Mouse (Mus musculus): Measurements from ENCODE around the gene Gpr83. TPM values are rescaled to one million over a fixed set of nuclear protein-coding genes. Genes with fewer than 3 reads are reported as not detected.
"Not testable (repeated sequence)": the region's sequence is repeated elsewhere in the genome, so short reads cannot be mapped to it uniquely, and the experiment has no call there.

The Gpr83 gene
- polyA plus RNA-seq, 1 experiment, result 4.6 TPM

- 77% methylated on average over 5 of the region's 5 CpGs for WGBS
- H3K27ac ChIP-seq (ENCODE audit: insufficient read depth, low read length), result no peak overlapping the region
- H3K36me3 ChIP-seq (ENCODE audit: control insufficient read depth, insufficient read depth, low read length), result no peaks in the 10 kb centered on the region
- no peaks in the 10 kb centered on the region for H3K27me3 ChIP-seq (ENCODE audit: control insufficient read depth, insufficient read depth, low read length)
- no peak overlapping the region for H3K4me3 ChIP-seq (ENCODE audit: extremely low read depth, insufficient read depth, insufficient read length)
- peaks cover 5% of the 10 kb centered on the region; the same call in 1 of the 2 replicates for H3K4me1 ChIP-seq (ENCODE audit: control insufficient read depth, insufficient read depth, insufficient read length)
- TF ChIP-seq CTCF (IDR thresholded peaks at IDR 0.05; ENCODE audit: extremely low read depth, insufficient read depth, insufficient read length, insufficient replicate concordance) (no peak), POLR2A (IDR thresholded peaks at IDR 0.05; ENCODE audit: low read depth, low read length) (no peak)
- no peak for DNase-seq (ENCODE audit: low read depth in 1 of 2, low spot score in 2 of 2)
Measured at GRCm38 (mm10) chr9:14875743-14876507, 15.9 kb downstream of the Gpr83 start.

- DNase-seq (ENCODE audit: low read depth in 1 of 2, low spot score in 2 of 2); H3K27me3 ChIP-seq (ENCODE audit: control insufficient read depth, insufficient read depth, low read length); H3K4me3 ChIP-seq (ENCODE audit: extremely low read depth, insufficient read depth, insufficient read length); H3K4me1 ChIP-seq (ENCODE audit: control insufficient read depth, insufficient read depth, insufficient read length); H3K36me3 ChIP-seq (ENCODE audit: control insufficient read depth, insufficient read depth, low read length); H3K27ac ChIP-seq (ENCODE audit: insufficient read depth, low read length): not testable (repeated sequence)
- WGBS, result 78% methylated on average over 8 of the region's 8 CpGs
Measured at GRCm38 (mm10) chr9:14876566-14876965, 16.6 kb downstream of the Gpr83 start.

GRCm38 (mm10) chr9:14884641-14885040, 24.6 kb downstream of the Gpr83 start:
- WGBS, result 37% methylated on average over 4 of the region's 4 CpGs
- no peak for TF ChIP-seq CTCF (IDR thresholded peaks at IDR 0.05; ENCODE audit: extremely low read depth, insufficient read depth, insufficient read length, insufficient replicate concordance)
- no peak for TF ChIP-seq POLR2A (IDR thresholded peaks at IDR 0.05; ENCODE audit: low read depth, low read length)
- Histone ChIP-seq H3K27ac (ENCODE audit: insufficient read depth, low read length) (no peak overlapping the region), H3K27me3 (ENCODE audit: control insufficient read depth, insufficient read depth, low read length) (no peaks in the 10 kb centered on the region), H3K4me3 (ENCODE audit: extremely low read depth, insufficient read depth, insufficient read length) (no peak overlapping the region), H3K4me1 (ENCODE audit: control insufficient read depth, insufficient read depth, insufficient read length) (no peaks in the 10 kb centered on the region; the same call in 1 of the 2 replicates), H3K36me3 (ENCODE audit: control insufficient read depth, insufficient read depth, low read length) (no peaks in the 10 kb centered on the region)
- no peak for DNase-seq (ENCODE audit: low read depth in 1 of 2, low spot score in 2 of 2)

GRCm38 (mm10) chr9:14885151-14885550, 25.1 kb downstream of the Gpr83 start:
- no peaks in the 10 kb centered on the region for H3K27me3 ChIP-seq (ENCODE audit: control insufficient read depth, insufficient read depth, low read length)
- peak; percentile 38 to 43 for DNase-seq (ENCODE audit: low read depth in 1 of 2, low spot score in 2 of 2)
- no peak overlapping the region for H3K4me3 ChIP-seq (ENCODE audit: extremely low read depth, insufficient read depth, insufficient read length)
- H3K27ac ChIP-seq (ENCODE audit: insufficient read depth, low read length), result no peak overlapping the region
- H3K36me3 ChIP-seq (ENCODE audit: control insufficient read depth, insufficient read depth, low read length), result no peaks in the 10 kb centered on the region
- no peaks in the 10 kb centered on the region; the same call in 1 of the 2 replicates for H3K4me1 ChIP-seq (ENCODE audit: control insufficient read depth, insufficient read depth, insufficient read length)
- TF ChIP-seq POLR2A (IDR thresholded peaks at IDR 0.05; ENCODE audit: low read depth, low read length), result no peak
- no peak for TF ChIP-seq CTCF (IDR thresholded peaks at IDR 0.05; ENCODE audit: extremely low read depth, insufficient read depth, insufficient read length, insufficient replicate concordance)

- 77% methylated on average over 1 of the region's 1 CpGs for WGBS
- Histone ChIP-seq H3K36me3 (ENCODE audit: control insufficient read depth, insufficient read depth, low read length) (no peaks in the 10 kb centered on the region), H3K4me3 (ENCODE audit: extremely low read depth, insufficient read depth, insufficient read length) (no peak overlapping the region), H3K4me1 (ENCODE audit: control insufficient read depth, insufficient read depth, insufficient read length) (no peaks in the 10 kb centered on the region; the same call in 1 of the 2 replicates), H3K27me3 (ENCODE audit: control insufficient read depth, insufficient read depth, low read length) (no peaks in the 10 kb centered on the region), H3K27ac (ENCODE audit: insufficient read depth, low read length) (no peak overlapping the region)
- no peak for DNase-seq (ENCODE audit: low read depth in 1 of 2, low spot score in 2 of 2)
- TF ChIP-seq POLR2A (IDR thresholded peaks at IDR 0.05; ENCODE audit: low read depth, low read length), result no peak
- no peak for TF ChIP-seq CTCF (IDR thresholded peaks at IDR 0.05; ENCODE audit: extremely low read depth, insufficient read depth, insufficient read length, insufficient replicate concordance)
Measured at GRCm38 (mm10) chr9:14885954-14886353, 25.9 kb downstream of the Gpr83 start.

- WGBS, result 82% methylated on average over 6 of the region's 6 CpGs
- Histone ChIP-seq H3K36me3 (ENCODE audit: control insufficient read depth, insufficient read depth, low read length) (no peaks in the 10 kb centered on the region), H3K27ac (ENCODE audit: insufficient read depth, low read length) (no peak overlapping the region), H3K4me1 (ENCODE audit: control insufficient read depth, insufficient read depth, insufficient read length) (no peaks in the 10 kb centered on the region; the same call in 1 of the 2 replicates), H3K4me3 (ENCODE audit: extremely low read depth, insufficient read depth, insufficient read length) (no peak overlapping the region), H3K27me3 (ENCODE audit: control insufficient read depth, insufficient read depth, low read length) (no peaks in the 10 kb centered on the region)
- TF ChIP-seq CTCF (IDR thresholded peaks at IDR 0.05; ENCODE audit: extremely low read depth, insufficient read depth, insufficient read length, insufficient replicate concordance) (no peak), POLR2A (IDR thresholded peaks at IDR 0.05; ENCODE audit: low read depth, low read length) (no peak)
- DNase-seq (ENCODE audit: low read depth in 1 of 2, low spot score in 2 of 2), result no peak
Measured at GRCm38 (mm10) chr9:14887787-14888382, 27.9 kb downstream of the Gpr83 start.

GRCm38 (mm10) chr9:14888671-14889070, 28.7 kb downstream of the Gpr83 start:
- TF ChIP-seq CTCF (IDR thresholded peaks at IDR 0.05; ENCODE audit: extremely low read depth, insufficient read depth, insufficient read length, insufficient replicate concordance) (no peak), POLR2A (IDR thresholded peaks at IDR 0.05; ENCODE audit: low read depth, low read length) (no peak)

More at GRCm38 (mm10) chr9:14888671-14889070, 28.7 kb downstream of the Gpr83 start:
- Histone ChIP-seq H3K36me3 (ENCODE audit: control insufficient read depth, insufficient read depth, low read length) (no peaks in the 10 kb centered on the region), H3K27me3 (ENCODE audit: control insufficient read depth, insufficient read depth, low read length) (no peaks in the 10 kb centered on the region), H3K27ac (ENCODE audit: insufficient read depth, low read length) (no peak overlapping the region), H3K4me3 (ENCODE audit: extremely low read depth, insufficient read depth, insufficient read length) (no peak overlapping the region), H3K4me1 (ENCODE audit: control insufficient read depth, insufficient read depth, insufficient read length) (peaks cover 4% of the 10 kb centered on the region)
- WGBS, result 83% methylated on average over 6 of the region's 6 CpGs
- no peak for DNase-seq (ENCODE audit: low read depth in 1 of 2, low spot score in 2 of 2)

All from spleen, adult 2 months (tissue).